Comparison of ENCODE assay signal across 7 mouse cellular contexts in genomic region chr17:83267202-83268128, GRCm38 (mm10). TPM values are rescaled to one million over a fixed set of nuclear protein-coding genes. Genes with fewer than 3 reads are reported as not detected.
A peak's percentile ranks its signal among the peaks of the same experiment; 100 is the strongest.
DNase-seq lines count a peak whose midpoint lies in the region; ATAC-seq lines count a peak whose summit lies in the region.

No protein-coding gene starts in this region.

- H3K9ac ChIP-seq in intestine, embryonic 14.5 days (ENCODE audit: low read length) = no peak overlapping the region

- H3K27me3 ChIP-seq in intestine, embryonic 14.5 days (replicated peaks; ENCODE audit: control insufficient read depth, insufficient read depth, low read length) = no peaks in the 10 kb centered on the region
- peaks cover 23% of the 10 kb centered on the region for H3K27me3 ChIP-seq in megakaryocyte, embryonic 14.5 days (replicated peaks)

- intact Hi-C loops in left cerebral cortex, postnatal 10 days (cut with DNase I) = no loop called here

- 0 out of 2 replicates have a peak, but pooled peaks cover 4% of the 10 kb centered on the region for H3K4me1 ChIP-seq in intestine, embryonic 14.5 days (replicated peaks; ENCODE audit: control insufficient read depth, insufficient read depth, low read length)
- peaks cover 20% of the 10 kb centered on the region for H3K4me1 ChIP-seq in megakaryocyte, embryonic 14.5 days

- peak overlapping the region; percentile 28 for H3K4me3 ChIP-seq in intestine, embryonic 14.5 days (ENCODE audit: low read depth, low read length)
- H3K4me3 ChIP-seq in megakaryocyte, embryonic 14.5 days (replicated peaks) = peak overlapping the region; percentile 82

- DNase-seq in adrenal gland, adult 2 months = peak; percentile 87
- peak; percentile 66 to 70 for DNase-seq in cerebellum, postnatal 25 days
- peak; percentile 23 to 30 for DNase-seq in gastrocnemius, adult 8-10 months (ENCODE audit: low spot score in 2 of 2)
- DNase-seq in intestine, embryonic 14.5 days (ENCODE audit: low spot score) = peak; percentile 71
- peak; percentile 73 to 92 for DNase-seq in left cerebral cortex, postnatal 10 days (ENCODE audit: extremely low spot score in 1 of 2, low spot score in 2 of 2)
- peak; percentile 82 to 93 for DNase-seq in right cerebral cortex, postnatal 36 days (ENCODE audit: low spot score in 2 of 2)

- peak; percentile 94 for ATAC-seq in intestine, embryonic 14.5 days (replicated peaks; ENCODE audit: low FRiP score, low TSS enrichment, low read depth)

- no peaks in the 10 kb centered on the region for H3K36me3 ChIP-seq in intestine, embryonic 14.5 days (ENCODE audit: control insufficient read depth, insufficient read depth, low read length)
- no peaks in the 10 kb centered on the region for H3K36me3 ChIP-seq in megakaryocyte, embryonic 14.5 days (replicated peaks; ENCODE audit: low read length)

- no peaks in the 10 kb centered on the region for H3K9me3 ChIP-seq in intestine, embryonic 14.5 days (ENCODE audit: control insufficient read depth, low read length)
- H3K9me3 ChIP-seq in megakaryocyte, embryonic 14.5 days = no peaks in the 10 kb centered on the region

- WGBS in intestine, embryonic 14.5 days = 43% methylated on average over 23 of the region's 23 CpGs

- no peak overlapping the region for H3K27ac ChIP-seq in intestine, embryonic 14.5 days (ENCODE audit: low read depth)

- peak overlapping the region; percentile 56 for H3K4me2 ChIP-seq in intestine, embryonic 14.5 days (ENCODE audit: low read length)

RNA-seq across cellular contexts. Expression of gene Pkdcc, which starts 52.4 kb away (rescaled TPM):
- 10 to 100 TPM; 48.7 to 77.8 TPM for total RNA-seq in adrenal gland, adult 2 months (2021)
- 437 and 633 TPM in 2 replicates for polyA plus RNA-seq in adrenal gland, adult 2 months (2012; rRNA removed)
- total RNA-seq in gastrocnemius, adult 8-10 months (2022) = 100 to 1,000 TPM in 2 of 4 experiments, 10 to 100 TPM in 2; 85.3 to 139 (median 108) TPM
- polyA plus RNA-seq in intestine, embryonic 14.5 days (2014; fragmentation: Nextera tagmentation; extraction: Ambion mirVana) = 33.3 and 44.2 TPM in 2 replicates
- 10 to 100 TPM; 16.7 to 19.8 TPM for total RNA-seq in left cerebral cortex, postnatal 10 days (2021)
- polyA plus RNA-seq in megakaryocyte, embryonic 14.5 days (2012; ENCODE audit: insufficient read depth, low replicate concordance) = 9.7 TPM in 1 of 2 replicates, not detected in the other

Comparison
In these comparisons a context has a peak if more than half of its experiments do, and no peak if none do; other contexts are left out.
1. DNase-seq: peak in every context shown above with its lines; median percentile 88 in right cerebral cortex, postnatal 36 days; 87 in adrenal gland, adult 2 months; 82 in left cerebral cortex, postnatal 10 days; 71 in intestine, embryonic 14.5 days; 68 in cerebellum, postnatal 25 days; 26 in gastrocnemius, adult 8-10 months.